Mouse (Mus musculus) kidney, adult 2 months (tissue): ENCODE results near the gene Kdm8. TPM values are rescaled to one million over a fixed set of nuclear protein-coding genes. Genes with fewer than 3 reads are reported as not detected.
"Not testable (repeated sequence)": the region's sequence is repeated elsewhere in the genome, so short reads cannot be mapped to it uniquely, and the experiment has no call there.

Experiments used
- DNase-seq: peaks from one replicate; pipeline ENCODE4 v3.0.0; 2021
- H3K27ac ChIP-seq: fragments of 200-500 bp; 2 replicates; pipeline ENCODE4 v1.5.1; 2012; ENCODE audit warnings: low read depth, low read length, control low read depth, inconsistent platforms; ENCODE audit not compliant: insufficient read depth
- H3K27me3 ChIP-seq: fragments of 200-500 bp; replicated peaks from 2 replicates; pipeline ENCODE4 v1.6.1; 2012; ENCODE audit warnings: mild to moderate bottlenecking, moderate library complexity, low read length, inconsistent platforms; ENCODE audit not compliant: control insufficient read depth, insufficient read depth
- H3K36me3 ChIP-seq: fragments of 200-500 bp; 2 replicates; pipeline ENCODE4 v1.6.1; 2012; ENCODE audit warnings: mild to moderate bottlenecking, moderate library complexity, low read length, inconsistent platforms; ENCODE audit not compliant: control insufficient read depth, insufficient read depth
- H3K4me1 ChIP-seq: fragments of 200-500 bp; 2 replicates; pipeline ENCODE4 v1.6.1; 2011; ENCODE audit warnings: low read length; ENCODE audit not compliant: control insufficient read depth, insufficient read depth
- H3K4me3 ChIP-seq: fragments of 200-500 bp; 2 replicates; pipeline ENCODE4 v1.5.1; 2011; ENCODE audit warnings: mild to moderate bottlenecking, low read depth, low read length, control low read depth; ENCODE audit not compliant: insufficient read depth
- CTCF ChIP-seq: fragments of 200-500 bp; conservative IDR thresholded peaks from 2 replicates; pipeline ENCODE4 v1.5.1; 2011; ENCODE audit warnings: low read depth, mild to moderate bottlenecking, control low read depth, low read length, moderate library complexity, mixed read lengths; ENCODE audit not compliant: insufficient read depth, insufficient read length
- POLR2A ChIP-seq: fragments of 200-500 bp; IDR thresholded peaks from one replicate; pipeline ENCODE4 v1.6.1; 2011; ENCODE audit warnings: low read depth, low read length, control low read depth
- WGBS: fragments of 180-500 bp; shearing (Covaris S2); methylation state at CpG from one replicate; pipeline ENCODE4 v1.1.7; 2018; 5-methylcytosine and 5-hydroxymethylcytosine counted together
- polyA plus RNA-seq: library from polyadenylated mRNA; depleted of rRNA; stranded (reverse); fragments of >200 nt; gene quantifications from 2 replicates; pipeline ENCODE4 v1.2.3, GENCODE M21; 2012

The Kdm8 gene
- polyA plus RNA-seq, 1 experiment = 3.2 TPM

DNA sequence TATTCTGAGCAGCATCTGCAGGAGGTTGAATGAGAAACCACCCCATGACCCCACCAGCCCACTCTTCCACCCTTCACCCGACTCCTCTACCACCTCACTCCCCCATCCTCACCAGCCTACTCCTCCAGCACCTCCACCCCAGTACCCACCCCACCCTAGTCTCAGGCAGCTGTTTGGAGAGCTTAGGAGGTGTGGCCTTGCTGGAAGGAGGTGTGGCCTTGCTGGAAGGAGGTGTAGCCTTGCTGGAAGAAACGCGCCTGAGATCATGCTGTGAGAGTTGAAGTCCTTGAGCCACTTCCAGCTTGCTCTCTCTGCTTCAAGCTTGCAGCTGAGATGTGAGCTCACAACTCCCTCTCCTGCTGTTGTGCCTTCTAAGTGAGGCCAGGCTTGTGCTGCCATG, 26.1 kb upstream of the Kdm8 start:
- Histone ChIP-seq H3K4me3 (no peak overlapping the region), H3K27me3 (no peaks in the 10 kb centered on the region), H3K36me3 (no peaks in the 10 kb centered on the region), H3K4me1 (no peaks in the 10 kb centered on the region), H3K27ac (no peak overlapping the region)
- 26% methylated on average over 3 of the region's 3 CpGs for WGBS
- no peak for TF ChIP-seq POLR2A
- no peak for DNase-seq

DNA sequence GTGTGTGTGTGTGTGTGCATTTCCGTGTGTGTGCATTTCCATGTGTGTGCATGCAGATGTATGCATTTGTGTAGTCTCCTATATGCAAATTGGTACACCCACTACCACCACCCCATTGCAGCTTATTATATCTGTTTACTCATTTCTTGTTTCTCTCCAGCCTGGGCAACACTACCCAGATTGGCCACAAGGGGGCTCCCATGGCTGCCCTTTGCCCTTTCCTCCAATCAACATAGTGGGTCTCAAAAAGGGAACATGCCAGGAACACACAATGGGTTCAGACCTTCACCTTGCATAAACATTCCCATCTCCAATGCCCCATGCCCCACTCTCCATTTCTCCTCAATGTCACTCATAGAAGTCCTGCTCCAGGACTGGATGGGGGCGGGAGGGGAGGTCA, 24.3 kb upstream of the Kdm8 start:
- Histone ChIP-seq H3K4me3 (no peak overlapping the region), H3K36me3 (no peaks in the 10 kb centered on the region), H3K4me1 (no peaks in the 10 kb centered on the region), H3K27me3 (no peaks in the 10 kb centered on the region), H3K27ac (no peak overlapping the region)
- peak; percentile 32 for DNase-seq
- 62% methylated on average over 2 of the region's 2 CpGs for WGBS
- TF ChIP-seq CTCF (peak; percentile 57), POLR2A (no peak)

DNA sequence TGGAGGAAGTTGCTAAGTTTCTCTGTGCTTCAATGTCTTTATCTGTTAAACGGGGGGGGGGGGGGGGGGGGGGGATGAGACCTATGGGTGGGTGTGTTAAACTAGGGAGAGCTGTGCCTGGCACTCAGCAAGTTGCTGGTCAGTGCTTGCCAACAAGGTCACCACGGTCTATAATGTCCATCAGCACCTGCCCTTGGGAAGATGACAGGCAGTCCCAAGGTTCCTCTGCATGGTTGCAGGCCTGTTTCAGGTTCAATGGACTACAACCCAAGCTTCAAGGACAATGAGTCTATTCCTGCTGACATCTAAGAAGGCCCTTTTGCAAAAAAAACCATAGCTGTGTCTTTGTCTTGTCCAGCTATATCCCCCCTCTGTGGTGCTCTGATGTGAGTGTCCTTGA, 22.6 kb upstream of the Kdm8 start:
- 66% methylated on average over 2 of the region's 2 CpGs for WGBS
- no peak overlapping the region for H3K27ac ChIP-seq
- DNase-seq = no peak

DNA sequence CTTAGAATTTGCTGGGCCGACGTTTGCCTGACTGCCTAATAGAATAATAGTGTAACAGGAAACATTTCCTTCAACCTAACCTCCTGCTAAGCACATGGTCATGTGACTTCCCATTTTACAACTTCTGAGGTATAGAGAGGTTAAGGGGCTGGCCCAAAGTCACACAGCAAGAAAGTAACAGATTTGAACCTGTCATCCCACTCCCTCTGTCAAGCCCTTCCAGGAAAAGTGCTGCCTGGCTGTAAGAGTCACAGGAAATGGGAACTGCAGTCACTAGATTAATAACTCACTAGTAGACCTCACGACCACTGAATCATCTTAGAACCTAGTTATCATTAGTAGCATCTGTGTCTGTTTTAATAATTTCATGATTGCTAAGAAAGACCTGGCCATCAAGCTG, 21.4 kb upstream of the Kdm8 start:
- TF ChIP-seq POLR2A = no peak
- TF ChIP-seq CTCF = no peak
- WGBS = 48% methylated on average over 3 of the region's 3 CpGs
- no peak overlapping the region for H3K27ac ChIP-seq

More for the DNA sequence above, 22.6 kb upstream of the Kdm8 start:
- no peak overlapping the region for H3K4me3 ChIP-seq
- TF ChIP-seq CTCF (no peak), POLR2A (no peak)
- no peaks in the 10 kb centered on the region for H3K36me3 ChIP-seq
- no peaks in the 10 kb centered on the region for H3K4me1 ChIP-seq
- H3K27me3 ChIP-seq = no peaks in the 10 kb centered on the region

DNA sequence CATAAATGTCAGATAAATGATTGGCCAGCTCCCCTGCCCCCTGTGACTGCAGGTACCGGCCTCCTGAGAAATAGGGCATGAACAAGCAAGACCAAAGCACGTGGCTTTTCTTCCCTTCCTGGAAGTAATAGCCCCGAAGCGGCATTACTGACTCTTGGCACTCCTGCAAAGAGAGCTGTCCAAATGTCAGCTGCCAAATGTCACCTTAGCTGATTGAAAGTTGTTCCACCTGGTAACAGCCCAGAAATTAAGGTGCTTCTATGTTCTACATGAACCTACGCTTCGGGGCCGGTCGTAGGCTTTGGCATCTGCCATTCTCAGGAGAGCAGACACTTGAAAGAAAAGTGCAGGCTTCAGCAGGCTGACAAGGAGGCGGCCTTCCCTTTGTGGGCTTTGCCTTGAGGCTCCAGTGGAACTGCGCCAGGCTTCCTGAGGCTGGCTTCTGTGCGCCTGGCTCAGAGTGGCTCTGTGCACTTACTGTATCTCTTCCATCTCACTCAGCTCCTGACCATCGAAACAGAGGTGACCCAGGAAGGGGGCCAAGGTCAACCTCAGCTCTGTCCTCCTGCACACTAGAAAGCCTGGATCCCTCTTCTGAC, 16.9 kb upstream of the Kdm8 start:
- no peaks in the 10 kb centered on the region for H3K27me3 ChIP-seq
- TF ChIP-seq CTCF = no peak
- TF ChIP-seq POLR2A = no peak
- no peak overlapping the region for H3K4me3 ChIP-seq
- no peaks in the 10 kb centered on the region for H3K4me1 ChIP-seq
- no peak overlapping the region for H3K27ac ChIP-seq
- DNase-seq = peak; percentile 49
- 53% methylated on average over 12 of the region's 12 CpGs for whole genome bisulfite sequencing
- no peaks in the 10 kb centered on the region for H3K36me3 ChIP-seq

More for the DNA sequence above, 21.4 kb upstream of the Kdm8 start:
- no peak for DNase-seq
- no peak overlapping the region for H3K4me3 ChIP-seq
- no peaks in the 10 kb centered on the region for H3K4me1 ChIP-seq
- no peaks in the 10 kb centered on the region for H3K36me3 ChIP-seq
- H3K27me3 ChIP-seq = no peaks in the 10 kb centered on the region

DNA sequence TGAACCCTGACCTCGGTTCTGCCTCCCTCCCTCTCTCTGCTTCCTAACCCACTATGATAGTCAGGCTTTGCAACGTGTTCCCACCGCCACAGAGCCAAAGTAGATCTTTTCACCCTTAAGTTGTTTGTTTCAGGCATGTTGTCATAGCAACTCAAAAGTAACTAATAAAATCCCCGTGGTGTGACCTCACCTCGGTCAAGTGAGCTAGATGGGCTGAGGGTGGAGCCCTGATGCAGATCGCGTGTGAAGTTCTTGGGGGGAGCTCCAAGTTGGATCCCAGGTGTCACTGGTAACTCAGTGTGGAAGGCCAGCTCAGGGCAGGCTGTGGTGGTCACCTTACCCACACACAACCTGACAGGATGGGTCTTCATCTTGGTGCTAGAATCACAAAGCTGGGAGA, 16.1 kb upstream of the Kdm8 start:
- 73% methylated on average over 7 of the region's 7 CpGs for WGBS

DNA sequence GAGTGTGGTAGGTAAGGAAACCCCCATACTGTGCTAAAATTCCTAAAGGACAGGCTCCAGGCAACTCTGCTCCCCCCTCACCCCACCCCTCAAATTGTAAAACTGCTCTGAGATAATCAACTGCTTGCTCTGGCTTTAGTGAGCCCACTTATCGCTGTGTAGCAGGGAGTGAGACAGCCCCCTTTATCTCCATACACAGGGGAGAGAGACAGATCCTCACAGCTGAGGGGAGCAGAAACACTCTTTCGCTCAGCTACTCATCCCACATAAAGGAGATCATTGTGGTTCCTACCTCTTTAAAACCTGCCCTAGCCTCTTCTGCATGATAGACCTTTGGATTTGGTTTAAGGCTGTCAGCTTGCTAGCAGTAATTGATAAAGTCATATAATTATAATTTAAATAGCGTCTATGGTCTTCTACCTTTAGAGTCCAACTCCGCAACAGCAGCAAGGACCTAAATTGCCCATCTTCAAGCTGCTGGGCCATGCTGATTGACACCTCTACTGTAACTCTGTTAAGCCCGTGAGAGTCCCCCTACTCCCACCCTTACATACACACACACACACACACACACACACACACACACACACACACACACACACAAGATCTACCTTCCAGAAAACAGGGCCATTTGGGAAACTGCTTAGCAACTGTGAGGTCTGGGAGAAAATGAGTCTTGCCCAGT, 15.5 kb upstream of the Kdm8 start:
- H3K27ac ChIP-seq, H3K4me1 ChIP-seq, H3K36me3 ChIP-seq, H3K27me3 ChIP-seq, H3K4me3 ChIP-seq, DNase-seq: not testable (repeated sequence)
- 84% methylated on average over 5 of the region's 5 CpGs for WGBS

More for the DNA sequence above, 16.1 kb upstream of the Kdm8 start:
- Histone ChIP-seq H3K27ac (no peak overlapping the region), H3K27me3 (no peaks in the 10 kb centered on the region), H3K36me3 (no peaks in the 10 kb centered on the region), H3K4me1 (no peaks in the 10 kb centered on the region), H3K4me3 (no peak overlapping the region)
- DNase-seq = no peak
- no peak for TF ChIP-seq CTCF
- TF ChIP-seq POLR2A = no peak
